Mouse (Mus musculus) liver, postnatal 0 days (tissue): ENCODE data around the gene Lrch4.

Experiments used
- CTCF ChIP-seq: sonication (generic); IDR thresholded peaks from 2 replicates; pipeline ENCODE4 v1.5.1; 2016; ENCODE audit warnings: antibody characterized with exemption, low read depth
- EP300 ChIP-seq: IDR thresholded peaks from 2 replicates; pipeline ENCODE4 v1.6.1; 2016; ENCODE audit warnings: antibody characterized with exemption, low read depth, mild to moderate bottlenecking

DNA sequence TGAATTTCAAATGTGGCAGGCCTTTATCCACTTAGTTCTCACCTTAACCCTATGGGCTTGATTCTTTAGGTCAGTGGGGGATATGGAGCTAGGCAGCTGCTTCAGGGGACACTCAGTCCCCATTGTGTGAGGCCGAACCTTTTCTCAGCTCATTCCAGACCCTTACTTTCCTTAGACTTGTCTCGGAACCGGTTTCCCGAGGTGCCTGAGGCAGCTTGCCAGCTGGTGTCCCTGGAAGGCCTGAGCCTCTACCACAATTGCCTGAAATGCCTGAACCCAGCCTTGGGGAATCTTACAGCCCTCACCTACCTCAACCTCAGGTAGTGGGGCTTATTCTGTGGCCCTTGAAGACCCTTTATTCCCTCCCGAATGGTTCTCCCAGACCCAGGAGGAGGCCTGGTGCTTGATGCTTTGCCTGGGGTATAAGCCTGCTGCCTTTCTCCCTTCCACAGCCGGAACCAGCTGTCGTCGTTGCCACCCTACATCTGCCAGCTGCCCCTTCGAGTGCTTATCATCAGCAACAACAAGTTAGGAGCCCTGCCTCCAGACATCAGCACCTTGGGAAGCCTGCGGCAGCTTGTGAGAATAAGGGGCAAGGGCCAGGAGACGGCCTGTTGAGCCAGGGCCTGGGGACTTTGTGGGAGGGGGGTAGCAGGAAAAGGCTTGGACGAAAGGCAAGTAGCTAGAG is 4.6 kb downstream of the Lrch4 start:
- no peak for TF ChIP-seq CTCF
- no peak for TF ChIP-seq EP300
